Mouse (Mus musculus) B cell, adult 62 days (primary cell): ENCODE results near the gene Gm10306. TPM values are rescaled to one million over a fixed set of nuclear protein-coding genes. Genes with fewer than 3 reads are reported as not detected.

ENCODE experiments used
- total RNA-seq: library from RNA; stranded (reverse); gene quantifications from 4 replicates; pipeline ENCODE4 v1.2.4, GENCODE M21; 2023

Gene Gm10306
- not detected in 4 replicates for total RNA-seq

GRCm38 (mm10) chr4:94556265-94557054 is at the start of gene Gm10306, which contains the start of gene Caap1:
TSS of gene Gm10306 (plus strand) at chr4:94556546.
TSS of gene Caap1 (minus strand) at chr4:94556796.

GRCm38 (mm10) chr4:94603031-94603629 is 46.8 kb downstream of the Gm10306 start, which contains the start of gene Plaa:
TSS of gene Plaa (minus strand) at chr4:94603244.

Other genes starting within 250 kb of the Gm10306 start
- gene Caap1, start 250 bp downstream of the Gm10306 start, total RNA-seq: 10.4 to 14.7 TPM (median 12.4 TPM) in 4 replicates
- gene Plaa, start 46.7 kb downstream of the Gm10306 start, total RNA-seq: 41.5 to 54.3 TPM (median 50.3 TPM) in 4 replicates
- gene Ift74, start 57.9 kb downstream of the Gm10306 start, total RNA-seq: 3.8 to 5.5 TPM (median 4.9 TPM) in 4 replicates
- gene Lrrc19, start 93.6 kb downstream of the Gm10306 start, total RNA-seq: not detected in 4 replicates
- gene Tek, start 182.7 kb downstream of the Gm10306 start, total RNA-seq: not detected in 4 replicates